Mouse (Mus musculus) hindbrain, embryonic 16.5 days (tissue): Measurements from ENCODE around the gene Gga3. TPM values are rescaled to one million over a fixed set of nuclear protein-coding genes. Genes with fewer than 3 reads are reported as not detected.
A peak's percentile ranks its signal among the peaks of the same experiment; 100 is the strongest.

Experiments used
- ATAC-seq: fragments of 200-750 bp; cut with Nextera tagmentation; 2 replicates; pipeline ENCODE4 v1.8.0; 2017; ENCODE audit warnings: moderate TSS enrichment, moderate library complexity
- H3K27ac ChIP-seq: fragments of 300-500 bp; sonication (generic); 2 replicates; pipeline ENCODE4 v1.5.1; 2014; ENCODE audit warnings: low read depth, mild to moderate bottlenecking, control low read depth, low read length, moderate library complexity
- H3K27me3 ChIP-seq: fragments of 300-500 bp; sonication (generic); replicated peaks from 2 replicates; pipeline ENCODE4 v1.6.1; 2014; ENCODE audit warnings: low read length; ENCODE audit not compliant: control insufficient read depth, insufficient read depth
- H3K36me3 ChIP-seq: fragments of 300-500 bp; sonication (generic); 2 replicates; pipeline ENCODE4 v1.6.1; 2014; ENCODE audit warnings: mild to moderate bottlenecking, low read length, moderate library complexity, mixed read lengths; ENCODE audit not compliant: control insufficient read depth, insufficient read depth
- H3K4me1 ChIP-seq: fragments of 300-500 bp; sonication (generic); 2 replicates; pipeline ENCODE4 v1.6.1; 2014; ENCODE audit warnings: low read depth, low read length; ENCODE audit not compliant: control insufficient read depth, insufficient read depth
- H3K4me2 ChIP-seq: fragments of 300-500 bp; sonication (generic); 2 replicates; pipeline ENCODE4 v1.6.1; 2014; ENCODE audit warnings: mild to moderate bottlenecking, low read length, control low read depth, moderate library complexity
- H3K4me3 ChIP-seq: fragments of 300-500 bp; sonication (generic); 2 replicates; pipeline ENCODE4 v1.5.1; 2014; ENCODE audit warnings: mild to moderate bottlenecking, low read length, control low read depth, moderate library complexity
- H3K9ac ChIP-seq: fragments of 300-500 bp; sonication (generic); 2 replicates; pipeline ENCODE4 v1.6.1; 2014; ENCODE audit warnings: low read depth, mild to moderate bottlenecking, control low read depth, low read length, moderate library complexity
- H3K9me3 ChIP-seq: fragments of 300-500 bp; sonication (generic); 2 replicates; pipeline ENCODE4 v1.6.1; 2014; ENCODE audit warnings: mild to moderate bottlenecking, low read length, moderate library complexity; ENCODE audit not compliant: control insufficient read depth
- WGBS: fragments of 180-500 bp; shearing (Covaris S2); extraction: QIAGEN DNeasy Blood & Tissue Kit; methylation state at CpG from one replicate; pipeline ENCODE4 v1.1.7; 2014; 5-methylcytosine and 5-hydroxymethylcytosine counted together
- polyA plus RNA-seq: library from polyadenylated mRNA; unstranded; fragments of >200 nt; fragmentation: Nextera tagmentation; extraction: Ambion mirVana; gene quantifications from 2 replicates; pipeline ENCODE4 v1.2.1, GENCODE M21; 2015

Gene Gga3
- polyA plus RNA-seq, 1 experiment from 2014 or later: 35.1 TPM

GRCm38 (mm10) chr11:115626824-115627616 is 23.2 kb upstream of the Gga3 start:
- Histone ChIP-seq H3K4me1 (peaks cover 9% of the 10 kb centered on the region), H3K4me2 (peak overlapping the region; percentile 85), H3K9ac (peak overlapping the region; percentile 76), H3K36me3 (peaks cover 12% of the 10 kb centered on the region), H3K4me3 (peak overlapping the region; percentile 63), H3K27ac (no peak overlapping the region), H3K27me3 (no peaks in the 10 kb centered on the region), H3K9me3 (no peaks in the 10 kb centered on the region)
- WGBS: 57% methylated on average over 11 of the region's 11 CpGs
- ATAC-seq: no peak

DNA sequence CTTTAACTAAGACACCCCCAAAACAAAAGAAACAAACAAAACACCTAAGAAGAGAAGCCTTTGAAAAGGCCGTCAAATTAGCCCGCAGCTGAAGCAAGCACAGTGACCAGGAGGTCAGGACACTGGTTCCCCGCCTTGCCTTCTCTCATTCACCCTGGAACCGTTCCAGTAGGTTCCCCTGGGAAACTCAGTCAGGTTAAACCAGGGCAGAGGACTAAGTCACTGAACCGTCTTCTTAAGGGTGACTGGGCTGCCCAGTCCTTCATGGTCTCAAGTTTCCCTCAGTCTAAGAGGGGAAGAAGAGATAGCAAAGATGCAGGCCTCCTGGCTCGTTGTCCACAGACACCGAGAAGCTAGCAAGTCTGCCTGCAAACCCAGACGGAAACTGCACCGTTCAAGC is 22.0 kb upstream of the Gga3 start:
- 82% methylated on average over 9 of the region's 9 CpGs for WGBS
- H3K9ac ChIP-seq: no peak overlapping the region

DNA sequence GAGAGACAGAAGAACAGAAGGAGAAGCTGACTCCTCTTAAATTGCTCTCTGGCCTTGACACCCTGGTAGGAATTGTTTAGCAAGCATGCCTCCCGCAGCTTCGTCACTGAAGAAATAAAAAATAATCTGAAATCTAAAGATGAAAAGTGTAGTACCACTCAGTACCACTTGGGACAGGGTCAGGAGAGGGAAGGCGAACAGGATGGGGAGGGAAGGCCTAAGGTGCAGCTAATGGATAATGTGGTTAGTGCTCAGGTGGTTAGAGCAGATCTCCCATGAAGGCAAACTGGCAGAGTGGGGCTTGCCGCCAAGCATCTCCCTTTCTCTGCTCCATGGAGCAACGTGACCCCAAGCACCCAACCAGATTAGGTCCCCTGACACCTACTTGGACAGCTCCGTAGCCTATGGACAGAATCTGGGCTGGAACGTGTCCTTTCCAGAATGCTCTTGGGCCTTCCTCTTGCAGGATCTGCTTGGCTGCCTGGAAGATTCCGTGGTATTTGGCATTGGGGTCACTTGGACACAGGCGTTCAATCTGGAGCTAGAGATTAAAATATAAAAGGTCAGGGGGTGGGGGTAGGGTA is 19.7 kb upstream of the Gga3 start:
- Histone ChIP-seq H3K36me3 (peaks cover 18% of the 10 kb centered on the region), H3K9me3 (no peaks in the 10 kb centered on the region), H3K4me1 (peaks cover 7% of the 10 kb centered on the region), H3K4me3 (no peak overlapping the region), H3K4me2 (no peak overlapping the region), H3K27ac (no peak overlapping the region), H3K27me3 (no peaks in the 10 kb centered on the region), H3K9ac (no peak overlapping the region)
- ATAC-seq: no peak
- WGBS: 75% methylated on average over 9 of the region's 9 CpGs

More for the DNA sequence above, 22.0 kb upstream of the Gga3 start:
- H3K27me3 ChIP-seq: no peaks in the 10 kb centered on the region
- H3K4me3 ChIP-seq: no peak overlapping the region
- peaks cover 9% of the 10 kb centered on the region for H3K4me1 ChIP-seq
- H3K27ac ChIP-seq: no peak overlapping the region
- H3K36me3 ChIP-seq: peaks cover 15% of the 10 kb centered on the region
- ATAC-seq: no peak
- no peaks in the 10 kb centered on the region for H3K9me3 ChIP-seq
- no peak overlapping the region for H3K4me2 ChIP-seq

- no peaks in the 10 kb centered on the region for H3K4me1 ChIP-seq
- H3K9me3 ChIP-seq: no peaks in the 10 kb centered on the region
- ATAC-seq: no peak
- H3K27me3 ChIP-seq: no peaks in the 10 kb centered on the region
- H3K36me3 ChIP-seq: peaks cover 27% of the 10 kb centered on the region
- H3K4me3 ChIP-seq: no peak overlapping the region
- H3K4me2 ChIP-seq: no peak overlapping the region
- H3K27ac ChIP-seq: no peak overlapping the region
- no peak overlapping the region for H3K9ac ChIP-seq
- WGBS: 95% methylated on average over 7 of the region's 7 CpGs
Measured at GRCm38 (mm10) chr11:115619949-115620348, 16.1 kb upstream of the Gga3 start.

- Histone ChIP-seq H3K9me3 (no peaks in the 10 kb centered on the region), H3K27me3 (peaks cover 3% of the 10 kb centered on the region; the same call in 1 of the 2 replicates), H3K36me3 (peaks cover 27% of the 10 kb centered on the region), H3K9ac (no peak overlapping the region), H3K4me3 (no peak overlapping the region), H3K4me2 (no peak overlapping the region), H3K27ac (no peak overlapping the region), H3K4me1 (no peaks in the 10 kb centered on the region)
- ATAC-seq: no peak
- WGBS: 90% methylated on average over 16 of the region's 16 CpGs
Measured at GRCm38 (mm10) chr11:115618732-115619516, 15.1 kb upstream of the Gga3 start.

- Histone ChIP-seq H3K4me1 (peaks cover 6% of the 10 kb centered on the region), H3K4me3 (no peak overlapping the region), H3K9me3 (no peaks in the 10 kb centered on the region), H3K4me2 (no peak overlapping the region), H3K27ac (no peak overlapping the region), H3K9ac (no peak overlapping the region), H3K36me3 (peaks cover 25% of the 10 kb centered on the region), H3K27me3 (peaks cover 3% of the 10 kb centered on the region; the same call in 1 of the 2 replicates)
- WGBS: 96% methylated on average over 2 of the region's 2 CpGs
- no peak for ATAC-seq
Measured at GRCm38 (mm10) chr11:115618001-115618400, 14.2 kb upstream of the Gga3 start.

DNA sequence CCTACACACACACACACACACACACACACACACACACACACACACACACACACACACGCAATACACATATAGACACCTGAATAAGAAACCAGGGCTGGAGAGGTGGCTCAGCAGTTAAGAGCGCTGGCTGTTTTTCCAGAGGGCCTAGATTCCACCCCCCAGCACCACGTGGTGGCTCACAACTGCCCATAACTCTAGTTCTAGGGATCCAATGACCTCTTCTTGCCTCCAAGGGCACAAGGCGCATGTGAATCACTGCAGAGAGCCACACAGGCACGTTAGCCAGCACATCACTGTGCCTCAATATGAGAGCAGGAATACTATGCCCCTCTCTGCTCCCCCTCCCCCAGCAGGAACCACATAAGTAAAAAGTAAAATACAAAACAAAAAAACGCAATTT is 13.0 kb upstream of the Gga3 start:
- Histone ChIP-seq H3K9me3 (no peaks in the 10 kb centered on the region), H3K27ac (no peak overlapping the region), H3K9ac (no peak overlapping the region), H3K27me3 (peaks cover 3% of the 10 kb centered on the region; the same call in 1 of the 2 replicates), H3K36me3 (peaks cover 14% of the 10 kb centered on the region), H3K4me3 (no peak overlapping the region), H3K4me2 (no peak overlapping the region), H3K4me1 (peaks cover 10% of the 10 kb centered on the region)
- no peak for ATAC-seq
- WGBS: 78% methylated on average over 6 of the region's 6 CpGs

DNA sequence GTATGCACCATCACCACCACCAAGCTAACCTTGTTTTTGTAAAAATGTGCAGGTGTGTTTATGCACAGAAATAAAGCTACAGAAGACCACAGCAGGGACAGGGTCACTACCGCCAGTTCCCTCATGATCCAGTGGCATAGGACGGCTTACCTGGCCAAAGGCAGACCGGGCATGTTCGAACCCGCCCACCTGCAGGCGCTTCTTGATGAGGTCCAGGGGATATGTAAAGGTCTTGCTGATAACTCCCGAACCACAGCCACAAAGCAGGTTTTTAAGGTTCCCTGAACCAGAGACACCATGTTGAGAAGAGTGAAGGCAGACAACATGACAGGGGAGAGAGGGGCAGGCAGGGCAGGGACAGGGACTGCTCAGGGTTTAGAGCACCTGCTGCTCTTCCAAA is 12.5 kb upstream of the Gga3 start:
- Histone ChIP-seq H3K4me3 (no peak overlapping the region), H3K27ac (no peak overlapping the region), H3K4me1 (peaks cover 14% of the 10 kb centered on the region), H3K4me2 (no peak overlapping the region), H3K36me3 (peaks cover 14% of the 10 kb centered on the region), H3K27me3 (peaks cover 3% of the 10 kb centered on the region; the same call in 1 of the 2 replicates), H3K9me3 (no peaks in the 10 kb centered on the region), H3K9ac (no peak overlapping the region)
- 93% methylated on average over 7 of the region's 7 CpGs for WGBS
- ATAC-seq: no peak

DNA sequence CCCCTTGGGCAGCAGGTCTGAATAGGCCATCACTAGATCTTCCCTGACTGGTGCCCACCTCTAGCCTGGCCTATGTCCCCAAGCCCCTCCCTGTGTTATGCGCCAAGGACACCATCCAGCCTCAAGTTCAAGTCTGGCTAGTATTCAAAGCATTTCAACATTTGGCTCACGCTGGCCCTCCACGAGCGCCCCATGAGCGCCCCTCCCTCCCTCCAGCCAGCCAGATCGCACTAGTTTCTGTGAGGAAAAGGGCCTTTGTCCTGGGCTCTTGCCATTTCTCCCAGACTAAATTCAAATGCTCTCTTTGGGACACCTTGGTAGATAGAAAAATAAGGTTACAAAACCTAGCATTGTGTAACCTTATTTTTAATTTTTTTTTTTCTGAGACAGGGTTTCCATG is 12.0 kb upstream of the Gga3 start:
- H3K27ac ChIP-seq: no peak overlapping the region
- peaks cover 14% of the 10 kb centered on the region for H3K4me1 ChIP-seq
- H3K4me2 ChIP-seq: no peak overlapping the region
- peaks cover 13% of the 10 kb centered on the region for H3K36me3 ChIP-seq
- H3K9ac ChIP-seq: no peak overlapping the region
- 94% methylated on average over 6 of the region's 6 CpGs for WGBS
- H3K27me3 ChIP-seq: peaks cover 3% of the 10 kb centered on the region; the same call in 1 of the 2 replicates
- no peak overlapping the region for H3K4me3 ChIP-seq
- no peak for ATAC-seq
- no peaks in the 10 kb centered on the region for H3K9me3 ChIP-seq
